Mouse (Mus musculus): Measurements from ENCODE around the gene Col19a1.

DNA sequence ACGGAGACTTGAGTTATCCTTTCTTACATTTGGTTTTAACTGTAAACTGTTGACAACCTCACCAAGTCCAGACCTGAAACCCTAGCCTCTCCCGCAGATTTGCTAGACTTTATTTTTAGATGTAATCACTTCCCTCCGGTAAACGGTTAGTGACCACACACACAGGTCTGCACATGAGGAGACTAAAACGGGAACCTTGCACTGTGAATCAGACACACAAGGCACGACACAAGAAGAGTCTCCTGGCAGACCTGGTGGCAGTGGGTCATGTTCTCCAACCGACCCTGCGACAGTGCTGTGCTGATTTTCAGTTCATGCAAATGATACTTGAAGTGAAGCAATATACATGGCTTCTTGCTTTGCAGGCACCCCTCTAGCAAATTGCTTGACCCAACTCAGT, 14.7 kb downstream of the Col19a1 start:
- TF ChIP-seq GATA1 (IDR thresholded peaks at IDR 0.05; ENCODE audit: borderline replicate concordance, low read length) (no peak), FLI1 (IDR thresholded peaks at IDR 0.05; ENCODE audit: low read length) (no peak)
